ENCODE assay signal across 8 mouse cellular contexts in the genomic region with DNA sequence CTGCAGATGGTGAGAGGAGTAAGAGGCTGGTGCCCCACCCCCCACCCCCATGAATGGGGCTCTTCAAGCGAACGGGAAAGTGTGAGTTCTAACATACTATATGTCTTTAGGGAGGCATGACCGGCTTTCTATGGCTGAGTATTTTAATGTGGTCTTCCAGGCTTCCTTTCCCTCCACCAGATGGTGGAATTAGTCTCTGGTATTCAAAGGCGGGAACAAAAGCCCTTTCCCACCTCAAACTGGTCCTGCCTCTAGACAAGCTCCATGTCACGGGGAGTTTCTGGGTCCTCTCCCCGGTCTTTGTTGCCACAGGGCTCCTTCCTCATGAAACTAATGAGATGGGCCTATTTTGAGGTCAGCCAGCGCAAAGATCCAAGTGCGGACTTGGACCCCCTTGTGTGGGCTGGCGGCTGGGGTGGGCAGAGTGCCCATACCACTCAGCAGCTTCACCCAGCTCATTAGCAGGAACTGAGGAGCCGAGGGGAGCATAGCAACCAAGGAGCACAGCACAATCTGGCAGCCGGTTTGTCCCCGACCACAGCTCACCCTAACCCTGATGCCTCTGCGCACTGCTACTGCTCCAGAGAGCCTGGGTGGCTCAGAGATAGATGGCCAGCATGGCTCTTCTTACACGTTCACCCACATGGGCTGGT. TPM values are rescaled to one million over a fixed set of nuclear protein-coding genes. Genes with fewer than 3 reads are reported as not detected.
DNase-seq lines count a peak whose midpoint lies in the region; ATAC-seq and TF ChIP-seq lines count a peak whose summit lies in the region.

No protein-coding gene starts in this region.

- peaks cover 70% of the 10 kb centered on the region for H3K4me1 ChIP-seq in forebrain, embryonic 16.5 days (replicated peaks; ENCODE audit: control insufficient read depth, insufficient read depth, low read length)
- peaks cover 23% of the 10 kb centered on the region for H3K4me1 ChIP-seq in midbrain, embryonic 11.5 days (ENCODE audit: control insufficient read depth, insufficient read depth, low read length)

- peak; percentile 85 for ATAC-seq in forebrain, embryonic 16.5 days
- peak; percentile 57 for ATAC-seq in midbrain, embryonic 11.5 days (ENCODE audit: low FRiP score)
- ATAC-seq in monocyte, adult 5-6 weeks (replicated peaks; ENCODE audit: insufficient number of reproducible peaks, low FRiP score, low TSS enrichment, poor library complexity, severe bottlenecking), result no peak

- H3K27ac ChIP-seq in forebrain, embryonic 16.5 days (ENCODE audit: low read length), result peak overlapping the region; percentile 93
- peak overlapping the region; percentile 74 for H3K27ac ChIP-seq in midbrain, embryonic 11.5 days (ENCODE audit: low read depth, low read length)

- no peak for TF ChIP-seq CTCF in brain, embryonic 14.5 days (IDR thresholded peaks at IDR 0.05; ENCODE audit: borderline replicate concordance, extremely low read depth, insufficient read depth, insufficient read length)

- no peak overlapping the region for H3K9ac ChIP-seq in forebrain, embryonic 16.5 days (replicated peaks; ENCODE audit: low read depth, low read length)
- H3K9ac ChIP-seq in midbrain, embryonic 11.5 days (ENCODE audit: low read length), result peak overlapping the region; percentile 30; the same call in 1 of the 2 replicates

- peak overlapping the region; percentile 18; the same call in 1 of the 2 replicates for H3K4me2 ChIP-seq in forebrain, embryonic 16.5 days (ENCODE audit: low read length)
- 0 out of 2 replicates have a peak overlapping the region, but pooled peaks have one; percentile 6 for H3K4me2 ChIP-seq in midbrain, embryonic 11.5 days

- peak; percentile 98 for DNase-seq in brain, embryonic 14.5 days (ENCODE audit: low read depth)
- peak; percentile 73 for DNase-seq in kidney, postnatal 14 days
- DNase-seq in midbrain, embryonic 11.5 days (ENCODE audit: low spot score, missing footprints), result peak; percentile 91
- no peak for DNase-seq in heart, postnatal 10 days
- no peak for DNase-seq in lung, postnatal 14 days
- DNase-seq in gastrocnemius, adult 18-20 months (ENCODE audit: low spot score), result no peak

- no peaks in the 10 kb centered on the region for H3K9me3 ChIP-seq in forebrain, embryonic 16.5 days (ENCODE audit: control insufficient read depth, low read length)
- no peaks in the 10 kb centered on the region for H3K9me3 ChIP-seq in midbrain, embryonic 11.5 days (ENCODE audit: control insufficient read depth, low read length)

- no peaks in the 10 kb centered on the region for H3K27me3 ChIP-seq in forebrain, embryonic 16.5 days (replicated peaks; ENCODE audit: control insufficient read depth, insufficient read depth, low read length)
- no peaks in the 10 kb centered on the region for H3K27me3 ChIP-seq in midbrain, embryonic 11.5 days (ENCODE audit: control insufficient read depth, insufficient read depth, low read length)

- intact Hi-C loops in heart, postnatal 10 days (cut with DNase I), result no loop called here

- no peaks in the 10 kb centered on the region for H3K36me3 ChIP-seq in forebrain, embryonic 16.5 days (ENCODE audit: control insufficient read depth, insufficient read depth)
- H3K36me3 ChIP-seq in midbrain, embryonic 11.5 days (ENCODE audit: control insufficient read depth, insufficient read depth, low read length), result no peaks in the 10 kb centered on the region

- H3K4me3 ChIP-seq in forebrain, embryonic 16.5 days (replicated peaks; ENCODE audit: low read length), result no peak overlapping the region
- no peak overlapping the region for H3K4me3 ChIP-seq in midbrain, embryonic 11.5 days (ENCODE audit: low read depth, low read length)

- TF ChIP-seq POLR2A in brain, embryonic 14.5 days (IDR thresholded peaks at IDR 0.05; ENCODE audit: borderline replicate concordance, extremely low read depth, insufficient read depth, insufficient read length, poor library complexity, severe bottlenecking), result no peak

- 12% methylated on average over 14 of the region's 14 CpGs for WGBS in forebrain, embryonic 16.5 days
- 28% methylated on average over 14 of the region's 14 CpGs for WGBS in midbrain, embryonic 11.5 days

RNA-seq across cellular contexts. Expression of gene Celsr1, which starts 39.5 kb away (rescaled TPM):
- polyA plus RNA-seq in brain, embryonic 14.5 days (2012; rRNA removed), result 17.6 and 21.3 TPM in 2 replicates
- 4.6 and 5.6 TPM in 2 replicates for polyA plus RNA-seq in forebrain, embryonic 16.5 days (2015; fragmentation: Nextera tagmentation; extraction: Ambion mirVana)
- 4.1 and 4.9 TPM in 2 replicates for polyA plus RNA-seq in midbrain, embryonic 11.5 days (2014; fragmentation: Nextera tagmentation; extraction: Ambion mirVana)
- total RNA-seq in monocyte, adult 5-6 weeks (2017), result 0.11 to 2.1 TPM (median 0.76 TPM) in 3 replicates
- total RNA-seq in heart, postnatal 10 days (2021), result 10 to 100 TPM; 15.1 to 17.1 TPM
- under 1 TPM; 0.24 to 0.32 TPM for total RNA-seq in gastrocnemius, adult 18-20 months (2021)

Comparison
In these comparisons a context has a peak if more than half of its experiments do, and no peak if none do; other contexts are left out.
1. DNase-seq: peak in brain, embryonic 14.5 days (single experiment), kidney, postnatal 14 days (single experiment) and midbrain, embryonic 11.5 days (single experiment); none in heart, postnatal 10 days (0 of 2), lung, postnatal 14 days (single experiment) and gastrocnemius, adult 18-20 months (single experiment).